Comparison of ENCODE assay signal across 7 mouse cellular contexts in the genomic region with DNA sequence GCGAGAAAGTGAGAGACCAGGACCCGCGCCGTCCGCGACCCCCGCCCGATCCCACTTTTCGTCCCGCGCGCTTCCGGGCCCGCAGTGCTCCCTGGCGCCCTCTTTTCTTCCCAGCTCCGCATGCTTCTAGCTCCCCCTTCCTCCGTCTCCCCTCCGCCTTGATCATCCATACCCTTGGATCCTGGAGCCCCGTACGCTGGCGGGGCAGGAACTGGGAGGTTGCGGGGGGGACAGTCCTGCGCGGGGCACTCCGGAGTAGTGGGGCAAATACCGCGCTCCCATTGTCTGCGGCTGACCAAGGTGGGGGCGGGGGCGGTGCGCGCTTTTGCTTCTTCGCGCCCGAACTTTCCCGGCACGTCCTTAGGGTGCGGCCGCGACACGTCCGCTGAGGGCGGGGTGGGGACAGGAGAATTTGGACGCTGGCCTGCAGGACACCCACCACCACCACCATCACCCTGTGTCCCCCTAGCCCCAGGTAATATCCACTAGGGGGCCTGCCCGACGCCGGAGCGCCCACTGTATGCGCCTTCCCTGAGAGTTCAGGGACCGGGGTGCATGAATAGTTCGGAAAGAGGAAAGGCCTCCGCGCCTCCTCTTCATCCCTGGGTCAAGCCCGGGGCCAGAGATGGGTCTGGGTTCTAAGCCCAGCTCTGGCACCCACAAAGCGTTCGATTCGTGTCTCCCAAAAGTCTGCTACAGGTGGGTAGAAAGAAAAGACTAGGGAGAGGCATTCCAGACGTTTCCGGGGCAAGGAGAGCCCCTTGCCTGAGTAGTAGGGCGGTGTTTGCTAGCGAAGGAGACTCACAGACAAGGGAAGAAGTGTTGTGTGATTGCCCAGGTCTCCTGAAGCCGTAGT. TPM values are rescaled to one million over a fixed set of nuclear protein-coding genes. Genes with fewer than 3 reads are reported as not detected.
DNase-seq lines count a peak whose midpoint lies in the region; ATAC-seq and TF ChIP-seq lines count a peak whose summit lies in the region.

No protein-coding gene starts in this region.

- peaks cover 18% of the 10 kb centered on the region for H3K36me3 ChIP-seq in forebrain, embryonic 15.5 days
- H3K36me3 ChIP-seq in hindbrain, embryonic 11.5 days (ENCODE audit: control insufficient read depth, insufficient read depth, low read length), result 0 out of 2 replicates have a peak, but pooled peaks cover 2% of the 10 kb centered on the region
- H3K36me3 ChIP-seq in limb, embryonic 15.5 days, result peaks cover 32% of the 10 kb centered on the region
- H3K36me3 ChIP-seq in midbrain, embryonic 15.5 days (replicated peaks), result peaks cover 13% of the 10 kb centered on the region; the same call in 1 of the 2 replicates
- H3K36me3 ChIP-seq in stomach, postnatal 0 days (ENCODE audit: control insufficient read depth, insufficient read depth, low read length), result peaks cover 11% of the 10 kb centered on the region

- H3K27ac ChIP-seq in bone marrow macrophage, adult 2 months (ENCODE audit: insufficient read depth, low read depth, low read length), result peak overlapping the region; percentile 87
- H3K27ac ChIP-seq in forebrain, embryonic 15.5 days (replicated peaks), result peak overlapping the region; percentile 82
- H3K27ac ChIP-seq in hindbrain, embryonic 11.5 days (ENCODE audit: low read depth, low read length), result peak overlapping the region; percentile 88
- peak overlapping the region; percentile 99 for H3K27ac ChIP-seq in limb, embryonic 15.5 days
- H3K27ac ChIP-seq in midbrain, embryonic 15.5 days, result peak overlapping the region; percentile 81
- H3K27ac ChIP-seq in stomach, postnatal 0 days (replicated peaks), result peak overlapping the region; percentile 99

- no peak for TF ChIP-seq POLR2A in bone marrow macrophage, adult 2 months (IDR thresholded peaks at IDR 0.05; ENCODE audit: borderline replicate concordance, low read depth, low read length)

- H3K4me2 ChIP-seq in forebrain, embryonic 15.5 days (replicated peaks), result peak overlapping the region; percentile 90
- H3K4me2 ChIP-seq in hindbrain, embryonic 11.5 days (replicated peaks; ENCODE audit: low read depth, low read length), result peak overlapping the region; percentile 79
- H3K4me2 ChIP-seq in limb, embryonic 15.5 days, result peak overlapping the region; percentile 63
- peak overlapping the region; percentile 65 for H3K4me2 ChIP-seq in midbrain, embryonic 15.5 days
- H3K4me2 ChIP-seq in stomach, postnatal 0 days (replicated peaks; ENCODE audit: low read depth), result peak overlapping the region; percentile 69

- peak; percentile 44 for DNase-seq in ES-CJ7 (ENCODE audit: low read depth, low spot score)
- DNase-seq in hindbrain, embryonic 11.5 days (ENCODE audit: low spot score), result peak; percentile 83
- peak; percentile 76 for DNase-seq in stomach, postnatal 0 days (ENCODE audit: low spot score)

- H3K9me3 ChIP-seq in forebrain, embryonic 15.5 days, result no peaks in the 10 kb centered on the region
- no peaks in the 10 kb centered on the region for H3K9me3 ChIP-seq in hindbrain, embryonic 11.5 days (ENCODE audit: control insufficient read depth, low read length)
- no peaks in the 10 kb centered on the region for H3K9me3 ChIP-seq in limb, embryonic 15.5 days
- no peaks in the 10 kb centered on the region for H3K9me3 ChIP-seq in midbrain, embryonic 15.5 days
- H3K9me3 ChIP-seq in stomach, postnatal 0 days (ENCODE audit: control insufficient read depth, low read length), result no peaks in the 10 kb centered on the region

- peaks cover 35% of the 10 kb centered on the region for H3K4me1 ChIP-seq in bone marrow macrophage, adult 2 months (ENCODE audit: control insufficient read depth, insufficient read depth, low read length)
- peaks cover 25% of the 10 kb centered on the region for H3K4me1 ChIP-seq in forebrain, embryonic 15.5 days
- H3K4me1 ChIP-seq in hindbrain, embryonic 11.5 days (replicated peaks; ENCODE audit: control insufficient read depth, insufficient read depth, low read length), result no peaks in the 10 kb centered on the region
- H3K4me1 ChIP-seq in limb, embryonic 15.5 days, result peaks cover 14% of the 10 kb centered on the region
- peaks cover 17% of the 10 kb centered on the region for H3K4me1 ChIP-seq in midbrain, embryonic 15.5 days
- no peaks in the 10 kb centered on the region for H3K4me1 ChIP-seq in stomach, postnatal 0 days (replicated peaks; ENCODE audit: control insufficient read depth, insufficient read depth)

- no peaks in the 10 kb centered on the region for H3K27me3 ChIP-seq in forebrain, embryonic 15.5 days
- H3K27me3 ChIP-seq in hindbrain, embryonic 11.5 days (ENCODE audit: control insufficient read depth, insufficient read depth, low read length), result no peaks in the 10 kb centered on the region
- H3K27me3 ChIP-seq in limb, embryonic 15.5 days, result no peaks in the 10 kb centered on the region
- H3K27me3 ChIP-seq in midbrain, embryonic 15.5 days (replicated peaks), result no peaks in the 10 kb centered on the region
- no peaks in the 10 kb centered on the region for H3K27me3 ChIP-seq in stomach, postnatal 0 days (ENCODE audit: control insufficient read depth, insufficient read depth, low read length)

- peak; percentile 80 for ATAC-seq in forebrain, embryonic 15.5 days (replicated peaks)
- peak; percentile 81 for ATAC-seq in hindbrain, embryonic 11.5 days (ENCODE audit: low FRiP score)
- ATAC-seq in limb, embryonic 15.5 days (ENCODE audit: insufficient number of reproducible peaks, low FRiP score, low TSS enrichment, low read depth), result peak; percentile 52; the same call in 1 of the 2 replicates
- peak; percentile 77 for ATAC-seq in midbrain, embryonic 15.5 days (replicated peaks)
- peak; percentile 47 for ATAC-seq in stomach, postnatal 0 days (ENCODE audit: low FRiP score, low TSS enrichment)

- peak overlapping the region; percentile 69 for H3K4me3 ChIP-seq in bone marrow macrophage, adult 2 months (ENCODE audit: insufficient read depth, low read length)
- H3K4me3 ChIP-seq in forebrain, embryonic 15.5 days, result peak overlapping the region; percentile 82
- H3K4me3 ChIP-seq in hindbrain, embryonic 11.5 days (ENCODE audit: low read depth, low read length), result peak overlapping the region; percentile 80
- peak overlapping the region; percentile 85 for H3K4me3 ChIP-seq in limb, embryonic 15.5 days
- peak overlapping the region; percentile 65 for H3K4me3 ChIP-seq in midbrain, embryonic 15.5 days
- peak overlapping the region; percentile 94 for H3K4me3 ChIP-seq in stomach, postnatal 0 days (ENCODE audit: low read depth, low read length)

- TF ChIP-seq EP300 in stomach, postnatal 0 days (optimal IDR thresholded peaks at IDR 0.05), result peak; percentile 40

- WGBS in forebrain, embryonic 15.5 days, result 0% methylated on average over 59 of the region's 62 CpGs
- WGBS in hindbrain, embryonic 11.5 days, result under 1% methylated on average over 44 of the region's 62 CpGs
- under 1% methylated on average over 54 of the region's 62 CpGs for WGBS in limb, embryonic 15.5 days
- under 1% methylated on average over 60 of the region's 62 CpGs for WGBS in midbrain, embryonic 15.5 days
- WGBS in stomach, postnatal 0 days, result under 1% methylated on average over 50 of the region's 62 CpGs

- TF ChIP-seq CTCF in bone marrow macrophage, adult 2 months (IDR thresholded peaks at IDR 0.05; ENCODE audit: low read depth, low read length), result no peak; the same call in 1 of the 2 replicates
- TF ChIP-seq CTCF in stomach, postnatal 0 days (IDR thresholded peaks at IDR 0.05; ENCODE audit: low read depth), result peak; percentile 49

- H3K9ac ChIP-seq in forebrain, embryonic 15.5 days (replicated peaks), result peak overlapping the region; percentile 87
- peak overlapping the region; percentile 94 for H3K9ac ChIP-seq in hindbrain, embryonic 11.5 days (ENCODE audit: low read depth, low read length)
- H3K9ac ChIP-seq in limb, embryonic 15.5 days, result peak overlapping the region; percentile 89
- peak overlapping the region; percentile 78 for H3K9ac ChIP-seq in midbrain, embryonic 15.5 days
- peak overlapping the region; percentile 97 for H3K9ac ChIP-seq in stomach, postnatal 0 days (ENCODE audit: low read length)

RNA-seq across cellular contexts. Expression of gene Tpm4, which starts 0.9 kb away (rescaled TPM):
- 235 and 239 TPM in 2 replicates for polyA plus RNA-seq in bone marrow macrophage, adult 2 months (2012; ENCODE audit: insufficient read depth, insufficient read length, missing spikeins)
- polyA plus RNA-seq in forebrain, embryonic 15.5 days (2015; fragmentation: Nextera tagmentation; extraction: Ambion mirVana), result 221 TPM in 2 replicates
- 567 and 576 TPM in 2 replicates for polyA plus RNA-seq in hindbrain, embryonic 11.5 days (2014; fragmentation: Nextera tagmentation; extraction: Ambion mirVana)
- 665 and 704 TPM in 2 replicates for polyA plus RNA-seq in limb, embryonic 15.5 days (2015; fragmentation: Nextera tagmentation; extraction: Ambion mirVana)
- polyA plus RNA-seq in midbrain, embryonic 15.5 days (2015; fragmentation: Nextera tagmentation; extraction: Ambion mirVana), result 172 and 176 TPM in 2 replicates
- 330 and 364 TPM in 2 replicates for polyA plus RNA-seq in stomach, postnatal 0 days (2015; fragmentation: Nextera tagmentation; extraction: Ambion mirVana)

RNA-seq across cellular contexts. Expression of gene Rab8a, which starts 25.3 kb away (rescaled TPM):
- 113 and 128 TPM in 2 replicates for polyA plus RNA-seq in bone marrow macrophage, adult 2 months (2012; ENCODE audit: insufficient read depth, insufficient read length, missing spikeins)
- 100 and 103 TPM in 2 replicates for polyA plus RNA-seq in forebrain, embryonic 15.5 days (2015; fragmentation: Nextera tagmentation; extraction: Ambion mirVana)
- 94.2 and 101 TPM in 2 replicates for polyA plus RNA-seq in hindbrain, embryonic 11.5 days (2014; fragmentation: Nextera tagmentation; extraction: Ambion mirVana)
- 110 and 133 TPM in 2 replicates for polyA plus RNA-seq in limb, embryonic 15.5 days (2015; fragmentation: Nextera tagmentation; extraction: Ambion mirVana)
- 88.8 and 91.6 TPM in 2 replicates for polyA plus RNA-seq in midbrain, embryonic 15.5 days (2015; fragmentation: Nextera tagmentation; extraction: Ambion mirVana)
- polyA plus RNA-seq in stomach, postnatal 0 days (2015; fragmentation: Nextera tagmentation; extraction: Ambion mirVana), result 84.0 and 88.6 TPM in 2 replicates

RNA-seq across cellular contexts. Expression of gene Olfr374, which starts 28.8 kb away (rescaled TPM):
- 0.32 and 0.52 TPM in 2 replicates for polyA plus RNA-seq in bone marrow macrophage, adult 2 months (2012; ENCODE audit: insufficient read depth, insufficient read length, missing spikeins)
- not detected in 2 replicates for polyA plus RNA-seq in forebrain, embryonic 15.5 days (2015; fragmentation: Nextera tagmentation; extraction: Ambion mirVana)
- polyA plus RNA-seq in hindbrain, embryonic 11.5 days (2014; fragmentation: Nextera tagmentation; extraction: Ambion mirVana), result not detected in 2 replicates
- polyA plus RNA-seq in limb, embryonic 15.5 days (2015; fragmentation: Nextera tagmentation; extraction: Ambion mirVana), result 0.01 and 0.09 TPM in 2 replicates
- 0.06 TPM in 1 of 2 replicates, not detected in the other for polyA plus RNA-seq in midbrain, embryonic 15.5 days (2015; fragmentation: Nextera tagmentation; extraction: Ambion mirVana)
- 0.06 TPM in 1 of 2 replicates, not detected in the other for polyA plus RNA-seq in stomach, postnatal 0 days (2015; fragmentation: Nextera tagmentation; extraction: Ambion mirVana)

RNA-seq across cellular contexts. Expression of gene Olfr373, which starts 52.7 kb away (rescaled TPM):
- polyA plus RNA-seq in bone marrow macrophage, adult 2 months (2012; ENCODE audit: insufficient read depth, insufficient read length, missing spikeins), result 0.33 TPM in 1 of 2 replicates, not detected in the other
- not detected in 2 replicates for polyA plus RNA-seq in forebrain, embryonic 15.5 days (2015; fragmentation: Nextera tagmentation; extraction: Ambion mirVana)
- not detected in 2 replicates for polyA plus RNA-seq in hindbrain, embryonic 11.5 days (2014; fragmentation: Nextera tagmentation; extraction: Ambion mirVana)
- 0.04 TPM in 1 of 2 replicates, not detected in the other for polyA plus RNA-seq in limb, embryonic 15.5 days (2015; fragmentation: Nextera tagmentation; extraction: Ambion mirVana)
- not detected in 2 replicates for polyA plus RNA-seq in midbrain, embryonic 15.5 days (2015; fragmentation: Nextera tagmentation; extraction: Ambion mirVana)
- polyA plus RNA-seq in stomach, postnatal 0 days (2015; fragmentation: Nextera tagmentation; extraction: Ambion mirVana), result 0.05 TPM in 1 of 2 replicates, not detected in the other

RNA-seq across cellular contexts. Expression of gene Hsh2d, which starts 53.8 kb away (rescaled TPM):
- polyA plus RNA-seq in bone marrow macrophage, adult 2 months (2012; ENCODE audit: insufficient read depth, insufficient read length, missing spikeins), result 0.29 TPM in 1 of 2 replicates, not detected in the other
- not detected in 2 replicates for polyA plus RNA-seq in forebrain, embryonic 15.5 days (2015; fragmentation: Nextera tagmentation; extraction: Ambion mirVana)
- polyA plus RNA-seq in hindbrain, embryonic 11.5 days (2014; fragmentation: Nextera tagmentation; extraction: Ambion mirVana), result not detected in 2 replicates
- polyA plus RNA-seq in limb, embryonic 15.5 days (2015; fragmentation: Nextera tagmentation; extraction: Ambion mirVana), result not detected in 2 replicates
- not detected in 2 replicates for polyA plus RNA-seq in midbrain, embryonic 15.5 days (2015; fragmentation: Nextera tagmentation; extraction: Ambion mirVana)
- 3.9 TPM in 2 replicates for polyA plus RNA-seq in stomach, postnatal 0 days (2015; fragmentation: Nextera tagmentation; extraction: Ambion mirVana)

Comparison
In these comparisons a context has a peak if more than half of its experiments do, and no peak if none do; other contexts are left out.
1. Peak in every context shown above with its lines: DNase-seq, ATAC-seq, H3K4me3 ChIP-seq and H3K27ac ChIP-seq.